Mouse (Mus musculus): ENCODE measurements at regions not wholly inside any gene's neighbourhood (a gene's known extent, or its start where the extent isn't known, plus 50 kb on each side); places are given as distances from the start of the nearest gene placed in this dataset.
A peak's percentile ranks its signal among the peaks of the same experiment; 100 is the strongest.

- no peak for ATAC-seq
- H3K36me3 ChIP-seq, result no peaks in the 10 kb centered on the region
- WGBS, result 88% methylated on average over 10 of the region's 10 CpGs
These were observed 131.8 kb downstream of the 1810013L24Rik start for GRCm38 (mm10) chr16:8961739-8962138.

GRCm38 (mm10) chr16:8993521-8994250 lies 163.8 kb downstream of the 1810013L24Rik start:
- Histone ChIP-seq H3K9me3 (peaks cover 6% of the 10 kb centered on the region; the same call in 1 of the 2 replicates), H3K27ac (no peak overlapping the region), H3K4me1 (replicated peaks) (no peaks in the 10 kb centered on the region), H3K36me3 (no peaks in the 10 kb centered on the region), H3K9ac (replicated peaks) (no peak overlapping the region), H3K4me3 (replicated peaks) (no peak overlapping the region), H3K4me2 (replicated peaks) (no peak overlapping the region), H3K27me3 (no peaks in the 10 kb centered on the region)
- 87% methylated on average over 7 of the region's 7 CpGs for WGBS
- ATAC-seq, result no peak

More at GRCm38 (mm10) chr16:8961739-8962138, 131.8 kb downstream of the 1810013L24Rik start:
- Histone ChIP-seq H3K27ac (no peak overlapping the region), H3K9me3 (no peaks in the 10 kb centered on the region), H3K9ac (replicated peaks) (no peak overlapping the region), H3K4me3 (replicated peaks) (no peak overlapping the region), H3K4me1 (replicated peaks) (peaks cover 3% of the 10 kb centered on the region; the same call in 1 of the 2 replicates), H3K27me3 (no peaks in the 10 kb centered on the region), H3K4me2 (replicated peaks) (no peak overlapping the region)

- H3K9ac ChIP-seq (replicated peaks), result no peak overlapping the region
- WGBS, result 87% methylated on average over 1 of the region's 1 CpGs
- ATAC-seq, result no peak
These were observed 164.6 kb downstream of the 1810013L24Rik start for GRCm38 (mm10) chr16:8994521-8994920.

GRCm38 (mm10) chr16:8997250-8997649 lies 167.3 kb downstream of the 1810013L24Rik start:
- 74% methylated on average over 5 of the region's 5 CpGs for WGBS
- no peak overlapping the region for H3K4me3 ChIP-seq (replicated peaks)
- no peaks in the 10 kb centered on the region for H3K9me3 ChIP-seq
- H3K9ac ChIP-seq (replicated peaks), result no peak overlapping the region
- ATAC-seq, result no peak
- no peaks in the 10 kb centered on the region for H3K27me3 ChIP-seq
- no peaks in the 10 kb centered on the region for H3K36me3 ChIP-seq
- H3K4me1 ChIP-seq (replicated peaks), result no peaks in the 10 kb centered on the region
- no peak overlapping the region for H3K27ac ChIP-seq
- H3K4me2 ChIP-seq (replicated peaks), result no peak overlapping the region

More at GRCm38 (mm10) chr16:8994521-8994920, 164.6 kb downstream of the 1810013L24Rik start:
- Histone ChIP-seq H3K4me2 (replicated peaks) (no peak overlapping the region), H3K9me3 (peaks cover 6% of the 10 kb centered on the region; the same call in 1 of the 2 replicates), H3K27me3 (no peaks in the 10 kb centered on the region), H3K4me1 (replicated peaks) (no peaks in the 10 kb centered on the region), H3K4me3 (replicated peaks) (no peak overlapping the region), H3K36me3 (no peaks in the 10 kb centered on the region), H3K27ac (no peak overlapping the region)

- peak; percentile 67 for ATAC-seq
- peaks cover 5% of the 10 kb centered on the region; the same call in 1 of the 2 replicates for H3K4me1 ChIP-seq (replicated peaks)
- H3K4me3 ChIP-seq (replicated peaks), result no peak overlapping the region
- no peak overlapping the region for H3K27ac ChIP-seq
- H3K27me3 ChIP-seq, result no peaks in the 10 kb centered on the region
- no peak overlapping the region for H3K4me2 ChIP-seq (replicated peaks)
- no peak overlapping the region for H3K9ac ChIP-seq (replicated peaks)
- H3K36me3 ChIP-seq, result no peaks in the 10 kb centered on the region
- 20% methylated on average over 6 of the region's 6 CpGs for WGBS
- no peaks in the 10 kb centered on the region for H3K9me3 ChIP-seq
These were observed 174.1 kb downstream of the 1810013L24Rik start for GRCm38 (mm10) chr16:9004012-9004411.

GRCm38 (mm10) chr16:9005933-9006332 lies 176.0 kb downstream of the 1810013L24Rik start:
- H3K36me3 ChIP-seq, result no peaks in the 10 kb centered on the region
- no peak overlapping the region for H3K4me3 ChIP-seq (replicated peaks)
- H3K9me3 ChIP-seq, result no peaks in the 10 kb centered on the region
- no peak overlapping the region for H3K9ac ChIP-seq (replicated peaks)
- H3K4me1 ChIP-seq (replicated peaks), result peaks cover 5% of the 10 kb centered on the region; the same call in 1 of the 2 replicates
- ATAC-seq, result no peak
- H3K4me2 ChIP-seq (replicated peaks), result no peak overlapping the region
- H3K27ac ChIP-seq, result no peak overlapping the region
- H3K27me3 ChIP-seq, result peaks cover 2% of the 10 kb centered on the region; the same call in 1 of the 2 replicates
- WGBS, result 40% methylated on average over 5 of the region's 5 CpGs

GRCm38 (mm10) chr16:9009361-9010083 lies 179.6 kb downstream of the 1810013L24Rik start:
- Histone ChIP-seq H3K4me1 (replicated peaks) (no peaks in the 10 kb centered on the region), H3K4me2 (replicated peaks) (no peak overlapping the region), H3K9ac (replicated peaks) (no peak overlapping the region), H3K36me3 (no peaks in the 10 kb centered on the region), H3K27me3 (peaks cover 5% of the 10 kb centered on the region; the same call in 1 of the 2 replicates), H3K27ac (no peak overlapping the region), H3K9me3 (no peaks in the 10 kb centered on the region), H3K4me3 (replicated peaks) (no peak overlapping the region)
- ATAC-seq, result peak; percentile 92
- whole genome bisulfite sequencing, result 21% methylated on average over 19 of the region's 19 CpGs

- Histone ChIP-seq H3K4me1 (replicated peaks) (no peaks in the 10 kb centered on the region), H3K9ac (replicated peaks) (no peak overlapping the region), H3K27me3 (peaks cover 5% of the 10 kb centered on the region; the same call in 1 of the 2 replicates), H3K27ac (no peak overlapping the region), H3K4me2 (replicated peaks) (no peak overlapping the region), H3K36me3 (no peaks in the 10 kb centered on the region), H3K9me3 (no peaks in the 10 kb centered on the region), H3K4me3 (replicated peaks) (no peak overlapping the region)
- WGBS, result 76% methylated on average over 1 of the region's 1 CpGs
- ATAC-seq, result no peak
These were observed 181.2 kb downstream of the 1810013L24Rik start for GRCm38 (mm10) chr16:9011077-9011476.

- 72% methylated on average over 4 of the region's 4 CpGs for WGBS
- H3K27me3 ChIP-seq, result peaks cover 5% of the 10 kb centered on the region; the same call in 1 of the 2 replicates
- no peak for ATAC-seq
These were observed 181.8 kb downstream of the 1810013L24Rik start for GRCm38 (mm10) chr16:9011691-9012090.

GRCm38 (mm10) chr16:9016040-9016761 lies 186.3 kb downstream of the 1810013L24Rik start:
- 69% methylated on average over 13 of the region's 13 CpGs for WGBS
- Histone ChIP-seq H3K4me2 (replicated peaks) (no peak overlapping the region), H3K36me3 (no peaks in the 10 kb centered on the region), H3K27me3 (peaks cover 1% of the 10 kb centered on the region; the same call in 1 of the 2 replicates), H3K9ac (replicated peaks) (no peak overlapping the region), H3K9me3 (no peaks in the 10 kb centered on the region), H3K4me3 (replicated peaks) (no peak overlapping the region), H3K4me1 (replicated peaks) (no peaks in the 10 kb centered on the region), H3K27ac (no peak overlapping the region)
- ATAC-seq, result no peak

More at GRCm38 (mm10) chr16:9011691-9012090, 181.8 kb downstream of the 1810013L24Rik start:
- Histone ChIP-seq H3K27ac (no peak overlapping the region), H3K36me3 (no peaks in the 10 kb centered on the region), H3K9ac (replicated peaks) (no peak overlapping the region), H3K4me3 (replicated peaks) (no peak overlapping the region), H3K4me1 (replicated peaks) (no peaks in the 10 kb centered on the region), H3K9me3 (no peaks in the 10 kb centered on the region), H3K4me2 (replicated peaks) (no peak overlapping the region)

- Histone ChIP-seq H3K27ac (no peak overlapping the region), H3K9ac (replicated peaks) (no peak overlapping the region), H3K27me3 (no peaks in the 10 kb centered on the region), H3K36me3 (no peaks in the 10 kb centered on the region), H3K4me3 (replicated peaks) (no peak overlapping the region), H3K4me1 (replicated peaks) (no peaks in the 10 kb centered on the region), H3K9me3 (no peaks in the 10 kb centered on the region), H3K4me2 (replicated peaks) (no peak overlapping the region)
- ATAC-seq, result no peak
- WGBS, result 91% methylated on average over 7 of the region's 7 CpGs
These were observed 186.8 kb downstream of the 1810013L24Rik start for GRCm38 (mm10) chr16:9016762-9017086.

GRCm38 (mm10) chr16:9030717-9031116 lies 200.8 kb downstream of the 1810013L24Rik start:
- H3K4me1 ChIP-seq (replicated peaks), result no peaks in the 10 kb centered on the region
- no peak for ATAC-seq
- no peak overlapping the region for H3K9ac ChIP-seq (replicated peaks)
- H3K4me3 ChIP-seq (replicated peaks), result no peak overlapping the region
- no peaks in the 10 kb centered on the region for H3K27me3 ChIP-seq
- no peaks in the 10 kb centered on the region for H3K36me3 ChIP-seq
- 91% methylated on average over 4 of the region's 4 CpGs for WGBS
- no peak overlapping the region for H3K27ac ChIP-seq
- H3K9me3 ChIP-seq, result no peaks in the 10 kb centered on the region
- H3K4me2 ChIP-seq (replicated peaks), result no peak overlapping the region
